Mouse (Mus musculus): ENCODE measurements at regions not wholly inside any gene's neighbourhood (a gene's known extent, or its start where the extent isn't known, plus 50 kb on each side); places are given as distances from the start of the nearest gene placed in this dataset.
A peak's percentile ranks its signal among the peaks of the same experiment; 100 is the strongest.

GRCm38 (mm10) chr13:9824904-9825303 is 59.8 kb upstream of the Zmynd11 start:
- ATAC-seq (replicated peaks; ENCODE audit: poor library complexity): peak; percentile 86

- ATAC-seq (replicated peaks; ENCODE audit: poor library complexity): no peak
Measured at GRCm38 (mm10) chr13:9817356-9817755, 52.2 kb upstream of the Zmynd11 start.

Measured in megakaryocyte progenitor cell, adult 5-6 weeks (primary cell).